Mouse (Mus musculus): ENCODE data around the gene Tmed9. TPM values are rescaled to one million over a fixed set of nuclear protein-coding genes. Genes with fewer than 3 reads are reported as not detected.
"Not testable (repeated sequence)": the region's sequence is repeated elsewhere in the genome, so short reads cannot be mapped to it uniquely, and the experiment has no call there.

The Tmed9 gene
- total and polyA plus RNA-seq, 2 experiments = 45.2 to 62.2 TPM

- Histone ChIP-seq H3K4me1 (ENCODE audit: control insufficient read depth, insufficient read depth, low read length) (no peaks in the 10 kb centered on the region), H3K4me3 (ENCODE audit: insufficient read depth, low read depth, low read length) (no peak overlapping the region), H3K27me3 (ENCODE audit: control insufficient read depth, insufficient read depth, low read length) (no peaks in the 10 kb centered on the region), H3K27ac (replicated peaks; ENCODE audit: insufficient read depth, low read depth, low read length) (no peak overlapping the region), H3K79me2 (ENCODE audit: control insufficient read depth, insufficient read depth, low read length) (peaks cover 4% of the 10 kb centered on the region; the same call in 1 of the 2 replicates), H3K9ac (ENCODE audit: low read depth, low read length) (no peak overlapping the region), H3K36me3 (ENCODE audit: control insufficient read depth, insufficient read depth, low read length) (peaks cover 12% of the 10 kb centered on the region; the same call in 1 of the 2 replicates)
- no peak for TF ChIP-seq POLR2A (IDR thresholded peaks at IDR 0.05; ENCODE audit: extremely low read depth, insufficient read depth, low read length)
- no peak for TF ChIP-seq CTCF (IDR thresholded peaks at IDR 0.05; ENCODE audit: low read depth, low read length)
- no peak for DNase-seq (ENCODE audit: extremely low read depth, low read depth, low spot score)
- WGBS = 92% methylated on average over 9 of the region's 9 CpGs
Measured at GRCm38 (mm10) chr13:55555921-55556320, 17.6 kb upstream of the Tmed9 start.

DNA sequence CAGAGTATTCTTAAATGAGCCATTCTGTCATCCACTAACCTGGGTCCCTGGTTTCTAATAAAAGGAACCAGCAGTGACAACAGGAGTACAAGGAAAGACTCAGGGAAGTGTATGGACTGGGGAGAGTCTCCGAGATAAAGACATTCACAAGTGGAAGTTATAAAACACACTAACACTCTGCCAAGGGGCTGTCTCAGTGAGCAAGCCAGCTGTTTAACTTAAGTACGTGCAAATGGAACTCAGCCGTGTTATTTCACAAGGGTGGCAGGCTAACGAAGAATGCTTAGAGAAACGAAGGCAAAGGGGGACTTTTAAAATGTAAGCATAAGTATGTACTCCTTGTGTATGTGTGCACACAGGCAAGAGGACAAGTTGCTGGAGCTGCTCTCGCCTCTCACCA is 16.0 kb upstream of the Tmed9 start:
- no peaks in the 10 kb centered on the region for H3K27me3 ChIP-seq (ENCODE audit: control insufficient read depth, insufficient read depth, low read length)
- no peak for DNase-seq (ENCODE audit: extremely low read depth, low read depth, low spot score)
- H3K27ac ChIP-seq (replicated peaks; ENCODE audit: insufficient read depth, low read depth, low read length) = no peak overlapping the region
- H3K4me3 ChIP-seq (ENCODE audit: insufficient read depth, low read depth, low read length) = no peak overlapping the region
- no peak overlapping the region for H3K9ac ChIP-seq (ENCODE audit: low read depth, low read length)
- WGBS = 91% methylated on average over 6 of the region's 6 CpGs
- H3K79me2 ChIP-seq (ENCODE audit: control insufficient read depth, insufficient read depth, low read length) = peaks cover 4% of the 10 kb centered on the region; the same call in 1 of the 2 replicates
- peaks cover 11% of the 10 kb centered on the region; the same call in 1 of the 2 replicates for H3K36me3 ChIP-seq (ENCODE audit: control insufficient read depth, insufficient read depth, low read length)
- TF ChIP-seq POLR2A (IDR thresholded peaks at IDR 0.05; ENCODE audit: extremely low read depth, insufficient read depth, low read length) = no peak
- no peak for TF ChIP-seq CTCF (IDR thresholded peaks at IDR 0.05; ENCODE audit: low read depth, low read length)
- H3K4me1 ChIP-seq (ENCODE audit: control insufficient read depth, insufficient read depth, low read length) = no peaks in the 10 kb centered on the region

- Histone ChIP-seq H3K9ac (ENCODE audit: low read depth, low read length) (no peak overlapping the region), H3K4me3 (ENCODE audit: insufficient read depth, low read depth, low read length) (no peak overlapping the region), H3K79me2 (ENCODE audit: control insufficient read depth, insufficient read depth, low read length) (peaks cover 8% of the 10 kb centered on the region), H3K27ac (replicated peaks; ENCODE audit: insufficient read depth, low read depth, low read length) (no peak overlapping the region), H3K36me3 (ENCODE audit: control insufficient read depth, insufficient read depth, low read length) (peaks cover 10% of the 10 kb centered on the region; the same call in 1 of the 2 replicates), H3K4me1 (ENCODE audit: control insufficient read depth, insufficient read depth, low read length) (no peaks in the 10 kb centered on the region), H3K27me3 (ENCODE audit: control insufficient read depth, insufficient read depth, low read length) (no peaks in the 10 kb centered on the region)
- TF ChIP-seq CTCF (IDR thresholded peaks at IDR 0.05; ENCODE audit: low read depth, low read length) (no peak), POLR2A (IDR thresholded peaks at IDR 0.05; ENCODE audit: extremely low read depth, insufficient read depth, low read length) (no peak)
- 64% methylated on average over 7 of the region's 7 CpGs for WGBS
- peak; percentile 52 for DNase-seq (ENCODE audit: extremely low read depth, low read depth, low spot score)
Measured at GRCm38 (mm10) chr13:55563266-55563879, 10.2 kb upstream of the Tmed9 start.

DNA sequence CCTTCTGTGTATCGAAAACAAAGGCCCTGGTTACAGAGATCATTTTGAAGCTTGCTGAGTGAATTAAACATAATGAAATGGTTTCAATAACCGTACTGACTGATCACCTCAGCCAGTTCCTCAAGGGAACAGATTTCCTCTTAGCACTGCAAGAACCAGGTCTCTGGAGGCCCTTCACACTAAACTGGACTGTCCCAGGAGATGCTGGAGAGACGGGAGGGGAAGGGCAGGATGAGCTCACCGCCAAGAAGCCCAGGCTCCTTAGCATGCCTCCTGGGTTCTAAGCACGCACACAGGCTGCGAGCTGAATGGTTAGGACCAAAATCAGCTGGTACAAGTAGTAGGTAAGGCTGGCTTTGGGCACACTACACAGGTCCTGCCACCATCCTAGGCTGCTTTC is 6.5 kb upstream of the Tmed9 start:
- Histone ChIP-seq H3K27ac (replicated peaks; ENCODE audit: insufficient read depth, low read depth, low read length) (no peak overlapping the region), H3K27me3 (ENCODE audit: control insufficient read depth, insufficient read depth, low read length) (no peaks in the 10 kb centered on the region), H3K79me2 (ENCODE audit: control insufficient read depth, insufficient read depth, low read length) (peaks cover 26% of the 10 kb centered on the region), H3K36me3 (ENCODE audit: control insufficient read depth, insufficient read depth, low read length) (peaks cover 7% of the 10 kb centered on the region; the same call in 1 of the 2 replicates), H3K9ac (ENCODE audit: low read depth, low read length) (no peak overlapping the region), H3K4me3 (ENCODE audit: insufficient read depth, low read depth, low read length) (no peak overlapping the region), H3K4me1 (ENCODE audit: control insufficient read depth, insufficient read depth, low read length) (peaks cover 6% of the 10 kb centered on the region)
- WGBS = 95% methylated on average over 6 of the region's 6 CpGs
- DNase-seq (ENCODE audit: extremely low read depth, low read depth, low spot score) = no peak
- no peak for TF ChIP-seq POLR2A (IDR thresholded peaks at IDR 0.05; ENCODE audit: extremely low read depth, insufficient read depth, low read length)

GRCm38 (mm10) chr13:55567949-55568348 is 5.6 kb upstream of the Tmed9 start:
- TF ChIP-seq CTCF (IDR thresholded peaks at IDR 0.05; ENCODE audit: low read depth, low read length) = no peak
- Histone ChIP-seq H3K9ac (ENCODE audit: low read depth, low read length) (no peak overlapping the region), H3K36me3 (ENCODE audit: control insufficient read depth, insufficient read depth, low read length) (peaks cover 7% of the 10 kb centered on the region; the same call in 1 of the 2 replicates), H3K79me2 (ENCODE audit: control insufficient read depth, insufficient read depth, low read length) (peaks cover 26% of the 10 kb centered on the region), H3K4me3 (ENCODE audit: insufficient read depth, low read depth, low read length) (no peak overlapping the region), H3K4me1 (ENCODE audit: control insufficient read depth, insufficient read depth, low read length) (peaks cover 6% of the 10 kb centered on the region), H3K27me3 (ENCODE audit: control insufficient read depth, insufficient read depth, low read length) (no peaks in the 10 kb centered on the region), H3K27ac (replicated peaks; ENCODE audit: insufficient read depth, low read depth, low read length) (no peak overlapping the region)
- 93% methylated on average over 2 of the region's 2 CpGs for WGBS
- no peak for DNase-seq (ENCODE audit: extremely low read depth, low read depth, low spot score)

DNA sequence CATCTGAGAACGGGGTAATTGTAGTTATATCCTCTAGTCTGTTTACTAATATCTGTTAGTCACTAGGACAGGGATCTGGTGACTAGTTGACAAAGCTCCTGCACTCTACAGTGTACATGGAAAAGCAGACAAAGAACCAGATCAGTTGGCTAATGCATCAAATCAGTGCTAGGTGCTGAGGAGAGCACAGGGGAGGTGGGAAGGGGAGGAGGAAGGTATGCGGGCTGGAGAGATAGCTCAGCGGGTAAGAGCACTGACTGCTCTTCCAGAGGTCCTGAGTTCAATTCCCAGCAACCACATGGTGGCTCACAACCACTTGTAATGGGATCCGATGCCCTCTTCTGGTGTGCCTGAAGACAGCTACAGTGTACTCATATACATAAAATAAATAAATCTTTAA is 5.0 kb upstream of the Tmed9 start:
- H3K27me3 ChIP-seq (ENCODE audit: control insufficient read depth, insufficient read depth, low read length); H3K4me3 ChIP-seq (ENCODE audit: insufficient read depth, low read depth, low read length); H3K27ac ChIP-seq (replicated peaks; ENCODE audit: insufficient read depth, low read depth, low read length); H3K9ac ChIP-seq (ENCODE audit: low read depth, low read length); DNase-seq (ENCODE audit: extremely low read depth, low read depth, low spot score); H3K36me3 ChIP-seq (ENCODE audit: control insufficient read depth, insufficient read depth, low read length); H3K4me1 ChIP-seq (ENCODE audit: control insufficient read depth, insufficient read depth, low read length): not testable (repeated sequence)
- 87% methylated on average over 4 of the region's 4 CpGs for WGBS
- H3K79me2 ChIP-seq (ENCODE audit: control insufficient read depth, insufficient read depth, low read length) = peaks cover 26% of the 10 kb centered on the region

Data from liver, adult 2 months (tissue).